Mouse (Mus musculus) cerebellum, adult 8-10 months (tissue): ENCODE data around the gene Macc1.

ENCODE experiments used
- DNase-seq: peaks from one replicate; pipeline ENCODE4 v3.0.0; 2022

Gene Macc1

DNA sequence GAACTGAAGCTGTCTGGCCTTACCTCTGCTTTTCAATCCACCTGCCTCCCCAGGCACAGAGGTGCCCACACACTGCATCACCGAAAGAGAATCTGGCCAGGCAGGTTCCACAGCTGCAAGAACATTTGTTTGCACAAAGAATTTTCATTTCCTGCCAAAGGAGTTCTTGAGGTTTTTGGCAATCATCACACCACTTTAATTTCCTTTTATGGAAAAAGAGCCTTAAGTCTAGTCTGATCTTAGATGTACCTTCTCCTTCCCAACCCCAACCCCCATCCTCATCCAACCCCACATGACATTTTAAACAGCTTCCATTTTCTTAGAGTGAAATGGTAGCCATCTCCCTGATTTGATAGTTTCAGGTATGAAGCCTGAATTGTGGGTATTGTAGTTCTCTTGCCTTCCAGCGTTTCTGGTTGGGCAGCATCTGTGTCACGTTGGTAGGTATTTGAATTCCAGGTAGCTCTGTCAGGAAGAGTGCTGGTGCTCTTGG lies 76.2 kb downstream of the Macc1 start:
- DNase-seq, result no peak

DNA sequence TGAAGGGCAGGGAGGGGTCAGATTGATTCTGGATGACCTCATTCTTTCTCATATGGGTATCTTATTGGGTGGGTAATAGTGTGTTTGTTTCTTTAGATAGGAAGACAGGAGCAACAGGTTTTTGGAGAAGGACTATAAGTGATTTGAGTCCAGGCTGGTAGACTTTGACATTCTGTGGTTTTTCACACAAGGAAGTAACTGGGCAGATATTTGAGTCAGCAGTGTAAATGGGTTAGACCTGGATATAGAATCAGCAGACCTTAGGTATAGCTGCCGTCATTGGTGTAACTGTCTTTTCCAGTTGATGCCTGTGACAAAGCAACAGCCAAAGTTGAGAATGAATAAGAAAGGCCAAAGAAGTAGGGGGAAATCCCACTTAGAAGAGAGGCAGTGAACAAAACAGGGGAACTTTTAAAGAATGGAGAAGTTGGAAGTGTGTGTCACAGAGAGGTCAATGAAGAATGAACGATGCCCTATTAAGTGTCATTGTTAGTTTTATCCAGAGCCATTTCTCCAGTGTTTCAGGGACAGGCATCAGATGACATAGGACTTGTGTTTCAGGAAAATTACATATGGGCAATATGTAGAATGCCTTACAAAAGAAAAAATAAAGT lies 84.1 kb downstream of the Macc1 start:
- no peak for DNase-seq

DNA sequence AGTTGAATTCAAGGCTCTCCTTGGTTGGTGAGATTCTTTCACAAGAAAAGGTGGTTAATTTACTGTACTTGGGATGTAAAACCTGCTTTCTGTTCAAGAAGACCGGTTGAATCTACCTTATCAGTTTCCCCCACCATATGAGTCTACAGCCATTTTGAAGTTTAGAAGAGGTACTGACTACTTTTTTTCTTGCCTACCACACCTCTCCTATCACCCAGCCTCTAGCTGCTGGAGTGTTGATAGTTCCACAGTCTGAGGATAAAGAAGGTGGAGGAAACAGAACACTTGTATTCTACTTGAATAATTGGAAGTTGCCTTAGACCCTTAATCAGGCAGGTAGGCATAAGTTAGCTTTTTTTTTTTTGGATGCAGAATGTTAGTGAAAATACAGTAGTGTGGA lies 88.2 kb downstream of the Macc1 start:
- no peak for DNase-seq

DNA sequence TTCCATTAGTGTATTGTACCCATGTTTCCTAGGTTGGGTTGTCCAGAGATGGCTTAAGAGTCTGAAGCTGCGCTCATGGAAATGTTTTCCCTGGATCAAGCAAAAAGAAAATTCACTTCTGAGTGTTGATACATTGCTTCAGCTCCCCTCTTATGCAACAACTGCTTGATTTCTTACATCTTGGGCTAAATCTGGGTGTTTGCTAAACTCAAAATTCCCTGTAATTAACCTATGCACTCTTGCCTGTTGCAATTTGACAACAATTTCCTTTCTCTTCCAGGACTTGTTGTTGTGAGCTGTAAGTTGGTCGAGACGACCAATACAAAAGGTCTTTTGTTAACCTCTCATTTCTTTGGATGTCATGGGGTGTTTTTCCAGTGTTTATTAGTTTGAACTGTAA lies 88.7 kb downstream of the Macc1 start:
- no peak for DNase-seq

DNA sequence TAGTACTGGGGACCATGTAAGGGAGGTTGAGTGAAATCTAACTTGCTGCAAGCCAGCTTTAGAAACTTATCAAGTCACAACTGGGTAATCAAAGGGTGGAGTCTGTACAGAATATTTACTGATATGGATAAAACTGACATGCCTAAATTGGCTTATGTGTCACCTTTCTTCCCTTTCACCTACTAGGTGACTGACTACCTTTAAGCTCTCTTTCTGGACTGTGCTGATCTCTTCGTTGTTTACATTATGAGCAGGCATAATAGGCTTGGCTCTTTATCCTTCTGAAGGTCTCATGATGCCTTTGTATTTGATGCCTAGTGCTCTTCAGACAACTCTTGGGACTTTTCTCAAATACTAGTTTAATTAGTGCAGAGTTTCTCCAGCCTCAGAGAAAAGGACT lies 90.7 kb downstream of the Macc1 start:
- no peak for DNase-seq

DNA sequence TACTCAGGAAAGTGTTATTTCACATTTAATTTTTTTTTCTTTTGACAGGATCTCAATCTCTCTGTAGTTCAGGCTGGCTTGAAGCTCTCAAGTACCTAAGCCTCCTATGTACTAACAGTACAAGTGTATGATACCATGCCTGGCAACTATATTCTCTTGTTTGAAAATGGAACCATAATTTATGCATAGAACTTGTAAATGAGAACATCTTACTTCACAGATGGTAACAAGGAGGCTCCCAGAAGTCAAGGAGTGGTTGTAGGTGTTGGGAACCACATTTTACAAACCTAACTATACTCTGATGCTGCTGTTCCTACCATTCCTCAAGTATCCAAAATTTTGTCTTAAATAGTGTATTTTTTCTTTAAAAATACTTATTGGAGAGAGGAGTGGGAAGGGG lies 96.5 kb downstream of the Macc1 start:
- DNase-seq, result no peak

DNA sequence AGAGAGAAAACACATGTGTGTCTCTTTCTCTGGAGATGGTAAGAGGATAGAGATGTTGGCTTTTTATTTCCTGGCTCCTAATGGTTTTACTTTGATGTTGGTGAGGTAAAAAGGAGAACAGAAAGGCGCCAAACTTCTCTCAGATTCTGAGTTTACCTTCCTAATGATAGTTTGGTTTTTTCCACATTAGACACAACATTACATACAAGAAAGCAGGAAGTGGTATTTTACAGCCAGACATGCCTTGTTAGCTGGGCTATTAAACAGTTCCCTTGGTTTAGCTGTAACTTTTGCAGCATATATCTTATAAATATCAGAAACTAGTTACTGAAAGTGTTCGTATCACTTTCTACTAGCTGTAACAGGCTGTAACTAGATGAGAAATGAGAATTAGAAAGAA lies 96.9 kb downstream of the Macc1 start:
- no peak for DNase-seq

DNA sequence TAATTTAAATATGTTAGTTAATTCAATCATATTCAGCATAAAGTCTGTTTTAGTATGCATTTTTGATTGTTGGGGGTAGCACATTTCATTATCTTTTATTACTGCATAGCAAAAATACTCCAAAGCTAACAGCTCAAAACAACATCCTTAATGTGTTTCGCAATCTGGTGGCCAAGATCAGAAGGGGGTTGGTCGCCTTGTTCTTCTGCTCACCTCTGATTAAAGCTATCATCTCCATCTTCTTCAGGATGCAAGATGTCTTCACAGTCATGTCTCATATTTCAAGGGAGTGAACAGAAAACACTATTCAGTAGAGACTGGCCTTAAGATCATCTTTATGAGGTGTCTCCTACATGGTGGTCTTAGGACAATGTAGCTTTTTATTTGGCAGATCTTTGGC lies 97.9 kb downstream of the Macc1 start:
- no peak for DNase-seq

DNA sequence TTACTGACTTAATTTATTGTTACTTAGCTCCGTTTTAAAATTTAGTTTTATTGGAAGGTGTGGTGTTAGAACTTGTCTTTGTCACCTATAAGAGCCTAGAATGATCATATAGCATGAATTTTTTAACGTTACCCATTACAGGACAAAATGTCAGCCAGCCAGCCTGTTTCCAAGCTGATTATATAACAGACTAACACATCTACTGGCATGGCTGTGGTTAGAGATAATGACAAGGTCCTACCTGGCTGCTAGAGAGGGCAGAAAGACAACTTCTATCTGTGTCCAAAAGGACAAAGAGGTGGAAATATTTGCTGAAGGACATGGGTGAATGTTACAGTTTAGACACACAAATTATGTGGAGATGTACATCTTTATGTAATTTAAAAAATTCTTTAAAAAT lies 101.8 kb downstream of the Macc1 start:
- no peak for DNase-seq

DNA sequence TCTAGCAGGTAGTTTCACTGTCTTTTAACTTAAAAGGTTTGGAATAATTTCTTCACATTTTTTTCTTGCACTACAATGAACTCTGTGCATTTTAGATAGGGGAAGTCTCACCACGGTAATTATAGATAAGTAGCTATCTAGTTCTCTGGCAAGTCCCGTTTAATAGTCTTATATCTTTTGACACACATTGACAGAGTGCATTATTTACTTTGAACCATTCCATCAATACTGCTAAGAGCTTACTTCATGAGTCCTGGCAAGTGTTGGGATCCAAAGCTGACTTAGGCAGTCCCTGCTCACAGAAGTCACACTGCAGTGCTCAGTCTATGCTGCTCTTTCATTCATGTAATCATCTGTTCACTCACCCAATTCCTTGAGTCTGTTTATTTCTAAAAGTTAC lies 111.7 kb downstream of the Macc1 start:
- no peak for DNase-seq

DNA sequence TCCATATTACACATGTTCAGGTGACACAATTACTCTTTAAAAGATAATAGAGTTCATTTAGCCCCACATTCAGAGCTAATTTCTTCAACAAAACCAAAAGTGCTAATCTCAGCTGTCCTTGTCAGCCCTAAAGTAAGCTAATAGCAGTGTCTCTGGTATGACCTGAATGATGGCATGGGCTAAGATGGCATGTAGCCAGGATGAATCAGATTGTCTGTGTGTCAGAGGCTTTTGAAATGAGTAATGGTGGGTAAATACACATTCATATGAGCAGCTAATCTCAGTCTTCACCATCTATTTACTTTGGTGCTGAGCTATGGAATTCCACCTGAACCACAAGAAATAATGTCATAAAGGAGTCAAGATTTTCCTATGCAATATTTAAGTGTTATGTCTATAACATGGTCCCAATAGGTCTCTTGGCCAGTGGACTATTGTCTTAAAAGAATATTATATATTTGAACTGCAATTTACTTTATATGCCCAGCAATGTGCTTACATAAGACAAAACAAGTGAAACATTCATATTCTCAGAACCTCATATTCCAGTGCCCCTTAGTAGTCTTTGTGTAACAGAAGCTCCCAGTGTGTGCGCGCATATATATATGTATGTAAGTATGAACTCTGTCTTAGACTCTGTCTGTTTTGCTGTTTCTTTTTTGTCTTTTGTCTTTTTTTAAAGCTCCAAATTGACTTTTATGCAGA lies 112.3 kb downstream of the Macc1 start:
- DNase-seq, result no peak

DNA sequence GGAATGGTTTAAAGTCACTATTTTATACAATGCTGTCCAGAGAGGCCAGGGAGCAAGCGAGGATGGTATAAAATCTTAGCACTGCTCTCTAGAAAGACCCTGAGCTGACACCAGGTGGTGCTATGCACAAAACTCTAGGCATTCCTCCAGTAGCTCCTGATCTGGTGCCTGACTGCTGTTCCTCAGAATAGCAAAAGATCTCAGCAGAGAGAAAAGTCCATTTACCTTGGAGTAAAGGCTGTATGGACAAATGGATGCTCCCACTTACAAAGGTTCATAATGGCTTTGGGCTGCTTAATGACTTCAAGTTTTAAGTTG lies 112.8 kb downstream of the Macc1 start:
- DNase-seq, result peak; percentile 3

DNA sequence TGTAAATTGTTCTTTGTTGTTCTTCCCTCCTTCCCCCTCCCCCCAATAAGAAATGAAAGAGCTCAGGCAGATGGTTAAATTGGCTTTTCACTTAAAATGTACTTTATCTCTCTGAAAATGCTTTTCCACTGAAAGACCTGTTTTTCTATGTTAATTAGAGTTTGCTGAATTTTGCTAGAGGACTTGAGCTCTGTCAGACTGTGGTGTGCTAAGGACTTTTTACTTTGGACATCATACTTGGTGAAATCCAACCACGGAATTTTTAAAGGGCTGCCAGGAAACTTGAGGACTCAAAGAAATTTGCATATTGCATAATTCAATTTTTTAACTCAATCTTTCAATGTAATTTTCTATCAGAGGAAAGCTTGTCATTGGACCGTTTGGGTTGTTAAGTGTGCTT lies 126.7 kb downstream of the Macc1 start:
- no peak for DNase-seq

DNA sequence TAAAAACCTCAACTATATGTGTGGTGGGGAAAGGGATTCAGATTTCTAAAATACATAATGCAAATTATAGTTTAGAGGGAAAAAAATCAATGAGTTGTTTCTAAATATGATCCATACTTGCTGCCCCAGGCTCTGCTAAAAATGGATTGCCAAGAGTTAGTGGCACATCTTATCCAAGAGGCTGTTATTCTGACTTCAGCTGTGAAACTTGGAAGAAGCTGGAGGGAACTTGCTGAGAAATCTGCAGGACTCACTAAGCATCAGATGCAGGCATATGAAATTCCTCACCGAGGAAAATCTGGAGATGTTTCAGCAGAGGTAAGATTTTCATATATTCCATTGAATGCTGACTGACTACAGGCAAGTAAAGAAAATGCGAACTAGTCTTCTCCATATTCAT lies 136.0 kb downstream of the Macc1 start:
- DNase-seq, result no peak

DNA sequence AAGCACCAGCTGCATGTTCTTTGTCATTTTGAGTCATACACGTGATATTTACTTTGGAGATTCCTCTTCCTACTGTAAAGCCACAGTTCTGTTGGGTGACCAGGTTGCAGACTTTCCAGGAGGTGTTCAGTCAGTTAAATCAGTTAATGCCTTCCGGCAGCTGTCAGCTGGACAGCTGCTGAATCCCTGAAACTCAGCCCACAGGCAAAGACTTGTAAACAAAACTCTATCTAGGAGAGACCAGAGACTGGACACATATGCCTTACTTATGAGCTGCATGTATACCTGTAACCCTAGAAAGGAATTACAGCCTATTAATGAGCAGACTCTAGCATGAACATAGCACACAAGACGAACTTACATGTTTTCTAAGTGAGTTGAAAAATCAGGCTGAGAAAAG lies 137.2 kb downstream of the Macc1 start:
- no peak for DNase-seq

DNA sequence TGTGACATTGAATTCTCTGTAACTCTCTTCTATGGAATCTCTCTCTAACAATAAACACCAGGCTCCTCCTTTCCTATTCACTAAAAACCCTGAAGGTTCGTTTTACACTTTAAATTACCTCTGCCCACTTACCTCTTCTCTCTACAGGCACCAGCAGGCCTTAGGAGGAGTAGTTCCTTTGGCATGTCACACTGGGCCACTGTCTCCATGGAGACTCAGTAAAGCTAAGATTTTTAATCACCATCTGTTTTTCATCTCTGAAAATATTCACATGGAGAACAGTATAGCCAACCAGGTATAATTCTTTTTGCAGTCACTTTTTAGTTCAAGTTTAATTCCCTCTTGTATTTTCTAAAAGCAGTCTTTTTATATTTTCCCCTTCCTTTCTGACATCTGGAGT lies 140.0 kb downstream of the Macc1 start:
- DNase-seq, result no peak

DNA sequence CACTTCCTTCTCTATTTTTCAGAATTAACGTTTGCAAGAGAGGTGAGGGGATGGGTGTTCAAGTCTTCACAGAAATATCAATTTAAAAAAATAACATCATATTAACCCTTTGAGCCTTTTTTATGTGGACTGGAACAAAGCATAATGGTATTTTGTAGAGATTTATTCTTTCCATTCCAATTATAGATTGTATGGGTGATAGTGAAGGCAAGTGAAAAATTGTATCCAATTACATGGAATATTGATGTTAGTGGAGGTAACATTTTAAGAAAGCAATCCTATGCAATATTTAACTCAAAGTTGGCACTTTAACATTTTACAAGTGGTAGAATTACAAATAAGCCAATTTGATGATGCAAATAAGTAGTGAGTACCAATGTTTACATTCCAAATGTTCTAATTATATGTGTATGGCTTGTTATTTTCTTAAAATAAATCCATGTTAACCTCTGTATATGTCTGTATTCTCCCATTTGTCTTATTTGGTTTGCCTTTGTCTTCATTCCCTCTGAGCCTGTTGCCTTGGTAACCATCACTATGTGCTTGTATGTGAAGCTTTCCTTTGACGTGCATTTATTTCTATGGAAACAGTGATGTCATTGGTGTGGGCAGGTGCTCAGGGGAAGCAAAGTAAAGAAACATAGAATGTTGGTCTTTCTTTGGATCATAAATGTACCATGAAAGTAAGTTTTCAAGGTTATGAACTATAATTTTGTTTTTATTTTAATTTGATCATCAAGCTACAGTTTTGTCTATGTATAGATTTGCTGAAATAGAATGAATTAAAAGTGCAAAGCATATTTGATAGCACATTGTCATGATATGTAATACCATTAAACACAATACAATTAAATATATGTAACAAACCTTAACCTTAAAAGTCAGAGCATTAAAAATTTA lies 150.2 kb downstream of the Macc1 start:
- DNase-seq, result no peak

DNA sequence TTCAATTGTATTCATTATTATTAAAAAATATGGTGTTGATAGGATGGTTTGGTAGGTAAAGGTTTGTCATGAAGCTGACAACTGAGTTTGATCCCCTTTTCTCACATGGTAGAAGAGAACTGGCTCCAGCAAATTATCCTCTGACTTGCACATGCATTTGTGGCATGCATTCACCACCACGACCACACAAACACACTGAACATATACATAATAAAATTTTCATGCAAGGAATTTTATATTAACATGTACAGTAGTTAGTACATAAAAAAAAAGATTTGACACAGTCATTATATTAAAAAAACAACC lies 150.8 kb downstream of the Macc1 start:
- no peak for DNase-seq

DNA sequence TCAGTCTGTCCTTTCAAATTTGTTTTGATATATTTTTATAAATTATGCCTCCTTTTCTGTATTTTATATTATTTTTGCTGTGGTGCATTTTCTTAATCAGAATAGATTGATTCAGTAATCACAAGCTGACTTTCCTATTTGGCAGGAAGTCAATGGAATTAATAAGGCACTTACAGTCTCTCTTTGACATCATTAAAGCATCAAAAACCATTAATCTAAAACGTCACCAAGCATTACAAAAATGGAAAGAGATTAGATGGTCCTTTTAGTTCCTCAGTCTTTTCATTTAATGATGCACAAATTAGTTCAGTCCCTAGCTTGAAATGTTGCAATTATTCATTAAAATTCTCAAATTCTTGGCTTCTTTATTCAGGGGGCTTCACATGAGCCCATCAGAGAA lies 153.6 kb downstream of the Macc1 start:
- no peak for DNase-seq

DNA sequence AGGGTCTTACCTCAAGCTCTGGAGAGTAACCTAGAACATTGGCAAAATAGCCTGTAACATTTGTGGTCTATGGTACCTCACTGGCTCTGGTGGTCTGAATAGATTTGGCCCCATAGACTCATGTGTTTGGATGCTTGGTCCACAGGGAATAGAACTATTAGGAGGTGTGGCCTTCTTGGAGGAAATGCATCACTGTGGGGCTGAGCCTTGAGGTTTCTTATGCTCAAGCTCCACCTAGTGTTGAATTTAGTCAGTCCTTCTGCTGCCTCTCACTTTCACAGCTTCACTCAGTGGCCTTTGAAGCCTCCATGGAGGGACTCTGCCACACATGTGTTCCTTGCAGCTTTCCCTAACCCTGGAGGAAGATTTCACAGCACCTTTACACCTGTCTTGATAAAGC lies 156.2 kb downstream of the Macc1 start:
- no peak for DNase-seq

DNA sequence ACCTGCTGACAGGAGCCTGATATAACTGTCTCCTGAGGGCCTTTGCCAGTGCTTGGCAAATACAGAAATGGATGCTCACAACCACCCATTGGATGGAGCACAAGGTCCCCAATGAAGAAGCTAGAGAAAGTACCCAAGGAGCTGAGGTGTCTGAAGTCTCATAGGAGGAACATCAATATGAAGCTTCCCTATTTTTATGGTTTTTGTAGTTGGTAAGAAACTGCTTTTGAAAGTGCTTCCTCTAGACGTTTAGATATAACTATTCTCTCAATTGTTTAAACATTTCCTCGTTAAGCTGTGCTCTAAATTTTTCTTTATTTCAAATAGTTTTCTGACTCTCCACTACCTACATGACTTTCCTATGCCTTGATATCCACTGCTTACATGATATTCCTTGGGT lies 169.2 kb downstream of the Macc1 start:
- DNase-seq, result no peak

DNA sequence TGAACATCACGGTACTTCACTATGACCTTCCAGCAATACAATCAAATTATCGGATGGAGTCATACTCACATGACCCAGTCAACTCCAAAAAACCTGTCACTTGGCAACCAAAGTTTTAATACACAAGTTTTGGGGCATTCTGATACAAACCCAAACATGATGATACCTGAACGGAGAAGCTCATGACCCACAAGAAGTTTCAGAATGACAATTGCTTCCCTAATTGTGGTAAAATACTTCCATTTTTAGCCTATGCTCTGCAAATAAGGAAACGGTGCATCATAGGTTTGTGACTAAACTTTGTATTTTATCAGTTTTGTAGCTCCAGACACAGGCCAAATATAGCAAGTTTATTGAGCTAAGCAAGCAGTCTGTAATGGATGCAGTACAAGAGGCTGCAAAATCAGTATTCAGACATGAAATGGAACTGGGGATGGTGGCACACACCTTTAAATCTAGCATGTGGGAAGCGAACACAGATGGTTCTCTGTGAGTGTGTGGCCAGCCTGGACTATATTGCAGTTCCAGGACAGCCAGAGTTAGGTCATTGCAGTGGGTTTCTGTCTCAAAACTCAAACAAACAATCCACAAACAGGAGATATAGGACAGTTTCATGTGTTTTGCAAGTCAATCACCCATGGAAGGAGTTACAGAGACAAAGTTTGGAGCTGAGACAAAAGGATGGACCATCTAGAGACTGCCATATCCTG lies 170.0 kb downstream of the Macc1 start:
- DNase-seq, result no peak

DNA sequence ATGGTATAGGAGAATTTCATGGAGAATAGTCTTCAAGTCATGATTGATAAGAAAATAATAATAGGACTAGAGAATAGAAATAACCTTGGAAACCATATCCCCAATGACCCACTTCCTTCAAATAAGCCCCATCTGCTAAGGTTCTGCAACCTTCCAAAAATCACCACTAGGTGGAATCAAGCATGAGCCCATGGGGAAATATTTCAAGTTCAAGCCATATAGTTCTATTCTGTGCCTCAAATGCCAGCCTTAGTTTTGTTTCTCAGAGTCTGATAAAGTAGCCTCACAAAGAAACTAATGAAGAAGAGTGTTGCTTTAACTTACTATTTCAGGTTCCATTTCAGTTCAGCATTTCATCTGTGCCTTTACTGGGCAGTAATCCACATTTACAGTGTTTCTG lies 197.1 kb downstream of the Macc1 start:
- no peak for DNase-seq
